Mouse (Mus musculus): ENCODE measurements around the gene Zkscan8. TPM values are rescaled to one million over a fixed set of nuclear protein-coding genes. Genes with fewer than 3 reads are reported as not detected.
"Not testable (repeated sequence)": the region's sequence is repeated elsewhere in the genome, so short reads cannot be mapped to it uniquely, and the experiment has no call there.

Gene Zkscan8
- polyA plus RNA-seq, 1 experiment from 2014 or later, result 9.6 TPM

DNA sequence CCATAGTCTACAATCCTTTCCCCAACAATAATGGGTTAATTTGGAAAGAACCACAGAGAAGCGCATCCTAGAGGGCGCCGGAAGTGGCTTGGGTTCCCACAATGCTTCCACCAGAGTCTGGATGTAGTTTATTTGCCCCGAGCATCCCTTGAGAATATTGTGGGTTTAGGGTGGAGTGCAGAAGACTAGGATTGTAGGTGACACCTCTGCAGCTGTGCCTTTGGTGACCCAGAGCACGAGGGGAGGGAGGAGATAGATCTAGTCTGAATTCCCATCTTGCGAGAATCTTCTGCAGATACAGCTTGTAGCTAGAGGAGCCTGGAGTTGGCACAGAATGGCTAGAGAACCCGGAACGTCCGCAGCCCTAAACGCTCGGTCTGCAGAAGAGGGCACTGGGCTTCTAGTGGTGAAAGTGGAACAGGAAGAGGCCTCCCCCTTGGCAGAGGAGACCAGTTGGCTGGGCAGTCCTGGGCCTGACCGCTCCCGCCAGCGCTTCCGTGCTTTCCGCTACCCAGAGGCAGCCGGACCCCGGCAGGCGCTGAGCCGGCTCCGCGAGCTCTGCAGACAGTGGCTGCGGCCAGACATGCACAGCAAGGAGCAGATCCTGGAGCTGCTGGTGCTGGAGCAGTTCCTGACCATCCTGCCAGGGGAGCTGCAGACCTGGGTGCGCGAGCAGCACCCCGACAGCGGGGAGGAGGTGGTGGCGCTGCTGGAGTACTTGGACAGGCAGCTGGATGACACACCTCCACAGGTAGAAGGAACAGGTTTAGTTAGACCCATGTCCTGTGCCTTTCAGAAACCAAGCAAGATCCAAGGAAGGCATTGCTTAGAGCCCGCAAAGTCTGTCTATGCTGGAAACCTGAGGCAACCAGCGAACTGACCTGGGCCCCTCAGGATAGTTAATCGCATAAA, 51.9 kb downstream of the Zkscan8 start, which contains the start of the genes Zkscan4 and Gm10065:
Zkscan4 (plus strand) TSS at position 149 of the 912 bp plus-strand sequence.
Gm10065 (minus strand) TSS at position 683 of the 912 bp plus-strand sequence.
- Histone ChIP-seq H3K27ac (peak within 1 kb of the TSS; percentile 70), H3K4me3 (peak within 1 kb of the TSS; percentile 56)
- H3K4me1 ChIP-seq; H3K9me3 ChIP-seq (replicated peaks); H3K27me3 ChIP-seq (ENCODE audit: low read depth, poor library complexity, severe bottlenecking); H3K36me3 ChIP-seq: not testable (repeated sequence)
- WGBS, result 4% methylated on average over 31 of the region's 31 CpGs
- peak; percentile 66 for DNase-seq (ENCODE audit: low spot score)

GRCm38 (mm10) chr13:21472427-21472826, 58.5 kb downstream of the Zkscan8 start:
- WGBS, result 41% methylated on average over 4 of the region's 4 CpGs
- Histone ChIP-seq H3K27ac (no peak overlapping the region), H3K4me1 (peaks cover 8% of the 10 kb centered on the region), H3K36me3 (no peaks in the 10 kb centered on the region), H3K4me3 (no peak overlapping the region), H3K27me3 (ENCODE audit: low read depth, poor library complexity, severe bottlenecking) (peaks cover 20% of the 10 kb centered on the region), H3K9me3 (replicated peaks) (no peaks in the 10 kb centered on the region)
- DNase-seq (ENCODE audit: low spot score), result no peak

- H3K27me3 ChIP-seq (ENCODE audit: low read depth, poor library complexity, severe bottlenecking), result peaks cover 25% of the 10 kb centered on the region
- H3K4me1 ChIP-seq, result peaks cover 8% of the 10 kb centered on the region
- H3K27ac ChIP-seq, result no peak overlapping the region
- no peak for DNase-seq (ENCODE audit: low spot score)
- no peaks in the 10 kb centered on the region for H3K9me3 ChIP-seq (replicated peaks)
- 33% methylated on average over 9 of the region's 9 CpGs for WGBS
- no peaks in the 10 kb centered on the region for H3K36me3 ChIP-seq
- H3K4me3 ChIP-seq, result peak overlapping the region; percentile 66; the same call in 1 of the 2 replicates
Measured at GRCm38 (mm10) chr13:21469097-21469496, 61.8 kb downstream of the Zkscan8 start.

- Histone ChIP-seq H3K9me3 (replicated peaks) (no peaks in the 10 kb centered on the region), H3K4me1 (peaks cover 8% of the 10 kb centered on the region), H3K4me3 (peak within 1 kb of the TSS; percentile 66), H3K27me3 (ENCODE audit: low read depth, poor library complexity, severe bottlenecking) (peaks cover 25% of the 10 kb centered on the region), H3K36me3 (no peaks in the 10 kb centered on the region), H3K27ac (peak within 1 kb of the TSS; percentile 84)
- under 1% methylated on average over 54 of the region's 54 CpGs for WGBS
- DNase-seq (ENCODE audit: low spot score), result peak; percentile 89
Measured at GRCm38 (mm10) chr13:21468061-21469019, 62.6 kb downstream of the Zkscan8 start, which contains the start of gene Nkapl. Gene Nkapl, minus strand, starts transcription at chr13:21468509.

- Histone ChIP-seq H3K4me3 (no peak overlapping the region), H3K4me1 (peaks cover 8% of the 10 kb centered on the region), H3K27ac (no peak overlapping the region), H3K27me3 (ENCODE audit: low read depth, poor library complexity, severe bottlenecking) (peaks cover 25% of the 10 kb centered on the region), H3K9me3 (replicated peaks) (no peaks in the 10 kb centered on the region), H3K36me3 (no peaks in the 10 kb centered on the region)
- no peak for DNase-seq (ENCODE audit: low spot score)
- WGBS, result 85% methylated on average over 10 of the region's 10 CpGs
Measured at GRCm38 (mm10) chr13:21467336-21467735, 63.6 kb downstream of the Zkscan8 start.

Other genes with a start within 250 kb of the Zkscan8 start
- not detected in 2 replicates for gene Gpx5, start 238.4 kb downstream of the Zkscan8 start, polyA plus RNA-seq (2016; fragmentation: Nextera tagmentation; extraction: Ambion mirVana)
- 0.62 and 0.91 TPM in 2 replicates for gene Gpx6, start 219.0 kb downstream of the Zkscan8 start, polyA plus RNA-seq (2016; fragmentation: Nextera tagmentation; extraction: Ambion mirVana)
- not detected in 2 replicates for gene Olfr1367, start 184.2 kb downstream of the Zkscan8 start, polyA plus RNA-seq (2016; fragmentation: Nextera tagmentation; extraction: Ambion mirVana)
- 19.6 and 19.7 TPM in 2 replicates for gene Zscan12, start 168.3 kb downstream of the Zkscan8 start, polyA plus RNA-seq (2016; fragmentation: Nextera tagmentation; extraction: Ambion mirVana)
- gene Zkscan3, start 128.4 kb downstream of the Zkscan8 start, polyA plus RNA-seq (2016; fragmentation: Nextera tagmentation; extraction: Ambion mirVana), result 88.7 and 100 TPM in 2 replicates
- gene Pgbd1, start 90.1 kb downstream of the Zkscan8 start, polyA plus RNA-seq (2016; fragmentation: Nextera tagmentation; extraction: Ambion mirVana), result 4.9 and 5.1 TPM in 2 replicates
- 26.1 and 29.9 TPM in 2 replicates for gene Zscan26, start 77.4 kb downstream of the Zkscan8 start, polyA plus RNA-seq (2016; fragmentation: Nextera tagmentation; extraction: Ambion mirVana)
- 2.0 and 2.4 TPM in 2 replicates for gene Nkapl, start 62.6 kb downstream of the Zkscan8 start, polyA plus RNA-seq (2016; fragmentation: Nextera tagmentation; extraction: Ambion mirVana)
- 2.5 and 3.3 TPM in 2 replicates for gene Zkscan4, start 52.2 kb downstream of the Zkscan8 start, polyA plus RNA-seq (2016; fragmentation: Nextera tagmentation; extraction: Ambion mirVana)
- not detected in 2 replicates for gene Gm10065, start 51.7 kb downstream of the Zkscan8 start, polyA plus RNA-seq (2016; fragmentation: Nextera tagmentation; extraction: Ambion mirVana)
- 0.20 and 0.28 TPM in 2 replicates for gene AK157302, start 35.9 kb downstream of the Zkscan8 start, polyA plus RNA-seq (2016; fragmentation: Nextera tagmentation; extraction: Ambion mirVana)
- 3.6 and 5.0 TPM in 2 replicates for gene Gm11273, start 29.7 kb downstream of the Zkscan8 start, polyA plus RNA-seq (2016; fragmentation: Nextera tagmentation; extraction: Ambion mirVana)
- 0.06 TPM in 1 of 2 replicates, not detected in the other for gene Olfr1366, start 11.7 kb upstream of the Zkscan8 start, polyA plus RNA-seq (2016; fragmentation: Nextera tagmentation; extraction: Ambion mirVana)
- gene Olfr1535, start 28.8 kb upstream of the Zkscan8 start, polyA plus RNA-seq (2016; fragmentation: Nextera tagmentation; extraction: Ambion mirVana), result not detected in 2 replicates
- not detected in 2 replicates for gene Olfr1364, start 50.6 kb upstream of the Zkscan8 start, polyA plus RNA-seq (2016; fragmentation: Nextera tagmentation; extraction: Ambion mirVana)
- gene Olfr1362, start 82.9 kb upstream of the Zkscan8 start, polyA plus RNA-seq (2016; fragmentation: Nextera tagmentation; extraction: Ambion mirVana), result not detected in 2 replicates
- gene Olfr11, start 111.4 kb upstream of the Zkscan8 start, polyA plus RNA-seq (2016; fragmentation: Nextera tagmentation; extraction: Ambion mirVana), result not detected in 2 replicates
- gene Olfr1361, start 132.3 kb upstream of the Zkscan8 start, polyA plus RNA-seq (2016; fragmentation: Nextera tagmentation; extraction: Ambion mirVana), result not detected in 2 replicates
- not detected in 2 replicates for gene Olfr1360, start 146.3 kb upstream of the Zkscan8 start, polyA plus RNA-seq (2016; fragmentation: Nextera tagmentation; extraction: Ambion mirVana)
- not detected in 2 replicates for gene Olfr1359, start 167.0 kb upstream of the Zkscan8 start, polyA plus RNA-seq (2016; fragmentation: Nextera tagmentation; extraction: Ambion mirVana)
- gene Hist1h2bl, start 185.0 kb upstream of the Zkscan8 start, polyA plus RNA-seq (2016; fragmentation: Nextera tagmentation; extraction: Ambion mirVana), result 1.7 and 2.0 TPM in 2 replicates
- gene Hist1h2ai, start 185.3 kb upstream of the Zkscan8 start, polyA plus RNA-seq (2016; fragmentation: Nextera tagmentation; extraction: Ambion mirVana), result 19.5 and 28.4 TPM in 2 replicates
- gene Hist1h3h, start 186.5 kb upstream of the Zkscan8 start, polyA plus RNA-seq (2016; fragmentation: Nextera tagmentation; extraction: Ambion mirVana), result 8.0 and 10.2 TPM in 2 replicates
- 6.8 and 7.9 TPM in 2 replicates for gene Hist1h2bm, start 190.9 kb upstream of the Zkscan8 start, polyA plus RNA-seq (2016; fragmentation: Nextera tagmentation; extraction: Ambion mirVana)
- gene Hist1h4j, start 203.9 kb upstream of the Zkscan8 start, polyA plus RNA-seq (2016; fragmentation: Nextera tagmentation; extraction: Ambion mirVana), result 0.92 and 1.6 TPM in 2 replicates
- 4.9 TPM in 1 of 2 replicates, not detected in the other for gene Hist1h4k, start 219.4 kb upstream of the Zkscan8 start, polyA plus RNA-seq (2016; fragmentation: Nextera tagmentation; extraction: Ambion mirVana)
- gene Hist1h2ak, start 222.7 kb upstream of the Zkscan8 start, polyA plus RNA-seq (2016; fragmentation: Nextera tagmentation; extraction: Ambion mirVana), result 14.3 and 19.6 TPM in 2 replicates
- gene Hist1h2bn, start 223.0 kb upstream of the Zkscan8 start, polyA plus RNA-seq (2016; fragmentation: Nextera tagmentation; extraction: Ambion mirVana), result 1.4 and 3.8 TPM in 2 replicates
- gene Hist1h1b, start 249.5 kb upstream of the Zkscan8 start, polyA plus RNA-seq (2016; fragmentation: Nextera tagmentation; extraction: Ambion mirVana), result 33.1 and 40.9 TPM in 2 replicates